Mouse (Mus musculus) neural tube, embryonic 15.5 days (tissue): ENCODE measurements around the gene Crybb2. TPM values are rescaled to one million over a fixed set of nuclear protein-coding genes. Genes with fewer than 3 reads are reported as not detected.
"Not testable (repeated sequence)": the region's sequence is repeated elsewhere in the genome, so short reads cannot be mapped to it uniquely, and the experiment has no call there.

ENCODE experiments used
- ATAC-seq: fragments of 200-750 bp; cut with Nextera tagmentation; 2 replicates; pipeline ENCODE4 v1.8.0; 2017; ENCODE audit warnings: mild to moderate bottlenecking, moderate TSS enrichment, moderate library complexity; ENCODE audit not compliant: low FRiP score
- H3K27ac ChIP-seq: fragments of 300-500 bp; sonication (generic); replicated peaks from 2 replicates; pipeline ENCODE4 v1.5.1; 2015; ENCODE audit warnings: mild to moderate bottlenecking, inconsistent platforms
- H3K27me3 ChIP-seq: fragments of 300-500 bp; sonication (generic); replicated peaks from 2 replicates; pipeline ENCODE4 v1.6.1; 2015; ENCODE audit warnings: inconsistent platforms
- H3K36me3 ChIP-seq: fragments of 300-500 bp; sonication (generic); 2 replicates; pipeline ENCODE4 v1.6.1; 2015; ENCODE audit warnings: inconsistent platforms
- H3K4me1 ChIP-seq: fragments of 300-500 bp; sonication (generic); 2 replicates; pipeline ENCODE4 v1.6.1; 2015; ENCODE audit warnings: inconsistent platforms
- H3K4me2 ChIP-seq: fragments of 300-500 bp; sonication (generic); 2 replicates; pipeline ENCODE4 v1.6.1; 2015; ENCODE audit warnings: inconsistent platforms, mild to moderate bottlenecking, moderate library complexity
- H3K4me3 ChIP-seq: fragments of 300-500 bp; sonication (generic); replicated peaks from 2 replicates; pipeline ENCODE4 v1.5.1; 2015; ENCODE audit warnings: mild to moderate bottlenecking, inconsistent platforms
- H3K9ac ChIP-seq: fragments of 300-500 bp; sonication (generic); replicated peaks from 2 replicates; pipeline ENCODE4 v1.6.1; 2015; ENCODE audit warnings: mild to moderate bottlenecking, inconsistent platforms
- H3K9me3 ChIP-seq: fragments of 300-500 bp; sonication (generic); replicated peaks from 2 replicates; pipeline ENCODE4 v1.6.1; 2016; ENCODE audit warnings: inconsistent platforms
- WGBS: fragments of 180-500 bp; shearing (Covaris S2); methylation state at CpG from one replicate; pipeline ENCODE4 v1.1.7; 2015; ENCODE audit warnings: mixed read lengths; 5-methylcytosine and 5-hydroxymethylcytosine counted together
- polyA plus RNA-seq: library from polyadenylated mRNA; unstranded; fragments of >200 nt; fragmentation: Nextera tagmentation; extraction: Ambion mirVana; gene quantifications from 2 replicates; pipeline ENCODE4 v1.2.1, GENCODE M21; 2015

Gene Crybb2
- polyA plus RNA-seq: not detected in 2 replicates

GRCm38 (mm10) chr5:113070017-113070416 is at the start of gene Crybb2:
Gene Crybb2 (minus strand): TSS chr5:113070117.
- Histone ChIP-seq H3K9me3 (no peaks in the 10 kb centered on the region), H3K9ac (no peak within 1 kb of the TSS), H3K4me1 (no peaks in the 10 kb centered on the region), H3K4me3 (no peak within 1 kb of the TSS), H3K27me3 (no peaks in the 10 kb centered on the region), H3K4me2 (no peak within 1 kb of the TSS), H3K27ac (no peak within 1 kb of the TSS), H3K36me3 (no peaks in the 10 kb centered on the region)
- no peak for ATAC-seq

DNA sequence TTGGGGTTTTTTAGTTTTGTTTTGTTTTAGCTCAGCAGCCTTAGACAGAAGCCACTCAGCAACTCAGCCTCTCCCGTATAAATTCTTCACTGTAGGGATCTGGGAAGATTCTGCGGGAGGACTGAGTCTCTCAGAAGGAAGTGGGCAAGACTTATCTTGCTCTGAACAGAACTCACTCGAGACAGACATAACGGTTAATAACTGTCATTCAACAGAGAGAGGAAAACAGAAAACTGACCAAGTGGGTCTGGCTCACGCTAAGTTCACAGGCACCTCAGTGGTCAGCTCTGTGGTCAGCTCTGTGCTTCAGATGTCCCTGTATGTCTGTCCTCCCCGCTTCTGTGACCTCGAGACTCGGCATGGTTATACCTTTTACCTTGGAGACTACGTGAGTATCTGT is 49.4 kb upstream of the Crybb2 start:
- no peaks in the 10 kb centered on the region for H3K36me3 ChIP-seq
- H3K27me3 ChIP-seq: no peaks in the 10 kb centered on the region
- H3K4me3 ChIP-seq: no peak overlapping the region
- no peak overlapping the region for H3K9ac ChIP-seq
- H3K27ac ChIP-seq: no peak overlapping the region
- H3K4me2 ChIP-seq: no peak overlapping the region
- no peak for ATAC-seq
- no peaks in the 10 kb centered on the region for H3K9me3 ChIP-seq
- H3K4me1 ChIP-seq: peaks cover 45% of the 10 kb centered on the region
- 80% methylated on average over 9 of the region's 9 CpGs for WGBS

GRCm38 (mm10) chr5:113118695-113119094 is 48.8 kb upstream of the Crybb2 start:
- ATAC-seq: no peak
- Histone ChIP-seq H3K36me3 (no peaks in the 10 kb centered on the region), H3K4me2 (no peak overlapping the region), H3K4me1 (peaks cover 51% of the 10 kb centered on the region), H3K27me3 (no peaks in the 10 kb centered on the region), H3K9ac (no peak overlapping the region), H3K9me3 (no peaks in the 10 kb centered on the region), H3K4me3 (no peak overlapping the region), H3K27ac (no peak overlapping the region)
- 62% methylated on average over 6 of the region's 6 CpGs for WGBS

GRCm38 (mm10) chr5:113117361-113117760 is 47.4 kb upstream of the Crybb2 start:
- Histone ChIP-seq H3K27me3 (no peaks in the 10 kb centered on the region), H3K9me3 (no peaks in the 10 kb centered on the region), H3K27ac (no peak overlapping the region), H3K4me3 (no peak overlapping the region), H3K4me1 (peaks cover 49% of the 10 kb centered on the region), H3K4me2 (no peak overlapping the region), H3K36me3 (no peaks in the 10 kb centered on the region), H3K9ac (no peak overlapping the region)
- 52% methylated on average over 5 of the region's 5 CpGs for WGBS
- ATAC-seq: no peak

GRCm38 (mm10) chr5:113115896-113116295 is 46.0 kb upstream of the Crybb2 start:
- no peak overlapping the region for H3K4me2 ChIP-seq
- H3K27ac ChIP-seq: no peak overlapping the region
- H3K4me1 ChIP-seq: peaks cover 45% of the 10 kb centered on the region
- no peaks in the 10 kb centered on the region for H3K36me3 ChIP-seq
- no peak overlapping the region for H3K9ac ChIP-seq
- no peaks in the 10 kb centered on the region for H3K27me3 ChIP-seq
- H3K4me3 ChIP-seq: no peak overlapping the region
- ATAC-seq: no peak
- H3K9me3 ChIP-seq: no peaks in the 10 kb centered on the region
- 79% methylated on average over 10 of the region's 10 CpGs for WGBS

DNA sequence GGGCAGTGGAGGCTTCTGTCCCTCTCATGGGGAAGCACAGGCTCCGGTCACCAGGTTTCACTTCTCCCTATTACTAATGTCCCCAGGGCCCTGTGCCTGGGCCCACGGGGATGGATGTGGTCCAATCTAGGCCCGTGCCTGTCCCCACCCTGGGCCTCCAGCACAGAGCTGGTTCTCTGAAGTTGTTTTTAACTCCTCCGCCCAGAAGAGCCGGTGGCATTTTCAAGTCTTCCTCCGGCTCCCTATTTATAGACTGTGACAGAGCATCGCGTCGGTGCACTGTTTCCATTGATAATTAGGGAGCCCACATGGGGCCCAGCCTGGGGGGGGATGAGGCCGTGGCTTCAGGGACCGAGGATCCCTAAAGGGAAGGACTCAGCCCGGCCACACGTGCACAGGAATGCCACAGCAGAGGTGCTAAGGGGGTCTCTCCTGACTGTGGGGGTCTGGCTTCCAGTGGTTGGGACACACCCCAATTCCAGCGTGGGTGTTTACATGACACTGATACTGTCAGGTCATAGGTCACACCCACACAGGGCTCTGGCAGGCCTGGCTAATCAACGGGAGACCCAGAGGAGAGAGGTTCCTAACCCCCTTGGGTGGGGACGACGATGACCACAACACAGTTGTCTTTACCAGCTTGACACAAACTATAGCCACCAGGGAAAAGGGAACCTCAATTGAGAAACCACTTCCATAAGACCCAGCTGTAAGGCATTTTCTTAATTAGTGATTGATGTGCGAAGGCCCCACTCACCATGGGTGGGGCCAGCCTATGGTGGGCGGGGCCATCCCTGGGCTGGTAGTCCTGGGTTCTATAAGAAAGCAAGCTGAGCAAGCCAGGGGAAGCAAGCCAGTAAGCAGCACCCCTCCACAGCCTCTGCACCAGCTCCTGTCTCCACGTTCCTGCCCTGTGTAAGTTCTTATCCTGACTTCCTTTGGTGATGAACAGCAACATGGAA is 44.6 kb upstream of the Crybb2 start:
- ATAC-seq: no peak
- Histone ChIP-seq H3K4me1 (peaks cover 37% of the 10 kb centered on the region), H3K9me3 (no peaks in the 10 kb centered on the region), H3K27me3 (no peaks in the 10 kb centered on the region), H3K36me3 (no peaks in the 10 kb centered on the region), H3K4me2 (no peak overlapping the region), H3K4me3 (no peak overlapping the region), H3K9ac (no peak overlapping the region), H3K27ac (no peak overlapping the region)
- 43% methylated on average over 20 of the region's 20 CpGs for WGBS

- Histone ChIP-seq H3K36me3 (no peaks in the 10 kb centered on the region), H3K27me3 (no peaks in the 10 kb centered on the region), H3K4me3 (no peak overlapping the region), H3K4me1 (peaks cover 32% of the 10 kb centered on the region), H3K4me2 (no peak overlapping the region), H3K27ac (no peak overlapping the region), H3K9me3 (no peaks in the 10 kb centered on the region), H3K9ac (no peak overlapping the region)
- 46% methylated on average over 5 of the region's 5 CpGs for WGBS
- no peak for ATAC-seq
Observed at GRCm38 (mm10) chr5:113113120-113113519, 43.2 kb upstream of the Crybb2 start.

- no peak overlapping the region for H3K4me3 ChIP-seq
- no peak; the same call in 1 of the 2 replicates for ATAC-seq
- H3K36me3 ChIP-seq: no peaks in the 10 kb centered on the region
- no peaks in the 10 kb centered on the region for H3K27me3 ChIP-seq
- WGBS: 9% methylated on average over 4 of the region's 4 CpGs
- no peaks in the 10 kb centered on the region for H3K9me3 ChIP-seq
- no peak overlapping the region for H3K4me2 ChIP-seq
- H3K27ac ChIP-seq: no peak overlapping the region
- no peak overlapping the region for H3K9ac ChIP-seq
- H3K4me1 ChIP-seq: peaks cover 26% of the 10 kb centered on the region
Observed at GRCm38 (mm10) chr5:113111336-113111735, 41.4 kb upstream of the Crybb2 start.

DNA sequence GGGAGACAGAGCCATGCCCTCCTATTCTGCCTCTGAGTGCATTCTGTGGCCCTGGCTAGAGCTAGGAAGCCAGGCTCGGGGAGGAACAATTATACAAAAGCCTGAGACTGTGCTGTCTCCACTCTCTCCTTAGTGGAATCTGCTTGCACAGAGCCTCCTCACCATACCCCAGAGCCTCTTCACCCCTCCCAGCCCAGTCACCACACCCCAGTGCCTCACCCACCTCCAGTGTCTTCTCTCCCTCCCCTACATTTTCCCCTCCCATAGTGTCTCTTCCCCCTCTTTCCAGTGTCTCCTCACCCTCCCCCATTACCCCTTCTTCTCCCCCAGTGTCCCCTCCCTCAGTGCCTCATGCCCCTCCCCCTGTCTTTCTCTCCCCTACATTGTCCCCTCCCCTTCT is 41.0 kb upstream of the Crybb2 start:
- 14% methylated on average over 1 of the region's 1 CpGs for WGBS
- Histone ChIP-seq H3K9ac (no peak overlapping the region), H3K4me2 (no peak overlapping the region), H3K27ac (peak overlapping the region; percentile 70), H3K27me3 (no peaks in the 10 kb centered on the region), H3K9me3 (no peaks in the 10 kb centered on the region), H3K36me3 (no peaks in the 10 kb centered on the region), H3K4me3 (no peak overlapping the region), H3K4me1 (peaks cover 23% of the 10 kb centered on the region)
- peak; percentile 32; the same call in 1 of the 2 replicates for ATAC-seq

DNA sequence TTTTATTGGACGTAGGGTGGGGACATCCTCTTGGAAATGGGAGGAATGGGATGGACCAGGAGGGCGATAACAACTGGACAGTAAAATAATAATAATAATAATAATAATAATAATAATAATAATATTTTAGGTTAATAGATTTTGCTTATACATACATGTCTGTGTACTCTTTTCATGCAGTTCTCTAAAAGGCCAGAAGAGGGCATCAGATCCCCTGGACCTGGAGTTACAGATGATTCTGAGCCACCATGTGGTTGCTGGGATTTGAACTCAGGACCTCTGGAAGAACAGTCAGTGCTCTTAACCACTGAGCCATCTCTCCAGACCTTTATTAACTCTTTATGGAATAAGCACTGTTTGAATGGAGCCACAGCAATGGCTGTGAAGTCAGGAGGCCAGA is 39.7 kb upstream of the Crybb2 start:
- not testable (repeated sequence) for H3K27me3 ChIP-seq, H3K27ac ChIP-seq, ATAC-seq, H3K4me3 ChIP-seq, H3K36me3 ChIP-seq, H3K4me2 ChIP-seq, H3K9ac ChIP-seq, H3K9me3 ChIP-seq
- WGBS: 96% methylated on average over 2 of the region's 2 CpGs
- H3K4me1 ChIP-seq: peaks cover 21% of the 10 kb centered on the region

- Histone ChIP-seq H3K4me3 (no peak overlapping the region), H3K4me1 (peaks cover 14% of the 10 kb centered on the region), H3K9me3 (no peaks in the 10 kb centered on the region), H3K27me3 (no peaks in the 10 kb centered on the region), H3K27ac (no peak overlapping the region; the same call in 1 of the 2 replicates), H3K36me3 (no peaks in the 10 kb centered on the region), H3K9ac (no peak overlapping the region), H3K4me2 (no peak overlapping the region)
- ATAC-seq: no peak
- 81% methylated on average over 11 of the region's 11 CpGs for WGBS
Observed at GRCm38 (mm10) chr5:113108165-113108764, 38.3 kb upstream of the Crybb2 start.

DNA sequence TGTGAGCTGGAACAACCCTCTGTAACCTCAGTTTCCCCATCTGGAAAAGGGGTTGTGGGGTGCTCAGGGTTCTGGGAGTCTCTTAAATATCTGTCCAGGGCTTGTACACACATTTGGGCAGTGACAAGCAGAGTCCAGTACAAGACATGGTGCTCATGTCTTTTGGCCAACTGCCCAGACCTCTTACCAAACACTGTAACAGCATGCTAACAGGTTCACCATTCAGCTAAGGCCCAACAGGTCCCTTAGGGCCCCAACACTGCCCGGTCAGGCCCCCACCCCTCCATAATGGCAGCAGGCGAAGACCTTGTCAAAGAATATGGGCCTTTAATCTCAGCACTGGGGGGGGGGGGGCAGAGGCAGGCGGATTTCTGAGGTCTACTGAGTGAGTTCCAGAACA is 37.8 kb upstream of the Crybb2 start:
- no peaks in the 10 kb centered on the region for H3K9me3 ChIP-seq
- H3K27ac ChIP-seq: no peak overlapping the region; the same call in 1 of the 2 replicates
- H3K4me3 ChIP-seq: no peak overlapping the region
- no peaks in the 10 kb centered on the region for H3K36me3 ChIP-seq
- WGBS: 47% methylated on average over 2 of the region's 3 CpGs
- H3K4me2 ChIP-seq: no peak overlapping the region
- no peaks in the 10 kb centered on the region for H3K27me3 ChIP-seq
- no peak for ATAC-seq
- H3K9ac ChIP-seq: no peak overlapping the region
- H3K4me1 ChIP-seq: peaks cover 16% of the 10 kb centered on the region
